Mouse (Mus musculus): ENCODE data around the gene Hspbp1.

Gene Hspbp1

GRCm38 (mm10) chr7:4629586-4629985 lies 55.3 kb downstream of the Hspbp1 start:
- DNase-seq = no peak

- no peak for DNase-seq
Measured at GRCm38 (mm10) chr7:4625928-4626327, 58.9 kb downstream of the Hspbp1 start.

GRCm38 (mm10) chr7:4624343-4624742 lies 60.5 kb downstream of the Hspbp1 start:
- no peak for DNase-seq

GRCm38 (mm10) chr7:4623544-4624189 lies 61.2 kb downstream of the Hspbp1 start:
- DNase-seq = peak; percentile 38

- no peak for DNase-seq
Measured at GRCm38 (mm10) chr7:4619979-4620378, 64.9 kb downstream of the Hspbp1 start.

- no peak for DNase-seq
Measured at GRCm38 (mm10) chr7:4613740-4614403, 71.0 kb downstream of the Hspbp1 start.

GRCm38 (mm10) chr7:4612956-4613355 lies 71.9 kb downstream of the Hspbp1 start:
- no peak for DNase-seq

- DNase-seq = no peak
Measured at GRCm38 (mm10) chr7:4612386-4612785, 72.5 kb downstream of the Hspbp1 start.

- no peak for DNase-seq
Measured at GRCm38 (mm10) chr7:4611921-4612341, 72.9 kb downstream of the Hspbp1 start.

GRCm38 (mm10) chr7:4611511-4611910 lies 73.4 kb downstream of the Hspbp1 start:
- DNase-seq = no peak
